Mouse (Mus musculus): ENCODE measurements at regions not wholly inside any gene's neighbourhood (a gene's known extent, or its start where the extent isn't known, plus 50 kb on each side); places are given as distances from the start of the nearest gene placed in this dataset.
"Not testable (repeated sequence)": the region's sequence is repeated elsewhere in the genome, so short reads cannot be mapped to it uniquely, and the experiment has no call there.

DNA sequence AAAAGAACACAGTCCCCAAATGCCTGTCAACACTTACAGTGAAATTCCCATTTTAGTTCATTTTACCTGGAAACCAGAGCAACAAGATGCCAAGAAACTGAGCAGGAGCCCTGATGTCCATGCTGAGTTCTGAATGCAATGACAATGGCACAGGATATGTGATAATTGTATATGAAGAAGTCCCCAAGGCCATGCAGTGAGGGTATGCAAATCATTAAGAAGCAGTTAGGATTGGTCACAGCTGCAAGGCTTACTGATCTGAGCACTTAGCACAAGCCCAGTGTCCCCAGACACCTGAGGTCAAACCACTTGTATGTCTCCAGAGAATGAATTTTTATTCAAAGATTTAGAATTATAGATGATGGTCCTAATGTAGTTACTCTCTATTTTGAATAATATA, 419.0 kb upstream of the Tacstd2 start:
- not testable (repeated sequence) for ATAC-seq (ENCODE audit: insufficient read depth, low read depth)

DNA sequence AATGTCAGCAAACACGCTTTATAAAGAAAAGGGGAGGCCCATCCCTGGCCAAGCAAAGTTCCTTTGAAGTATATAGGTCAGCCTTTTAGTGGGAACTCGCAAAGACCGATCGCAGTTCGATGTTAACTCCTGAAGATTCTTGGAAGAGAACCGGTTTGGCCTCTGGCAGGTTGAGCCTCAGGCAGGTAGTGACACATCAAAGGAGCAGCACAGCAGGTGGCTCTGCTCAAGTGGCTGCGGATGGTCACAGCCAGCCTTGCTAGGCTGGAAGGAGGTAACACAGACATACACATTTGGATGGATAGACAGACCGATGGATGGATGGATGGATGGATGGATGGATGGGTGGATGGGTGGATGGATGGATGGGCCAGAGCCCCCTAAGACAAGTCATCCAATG, 395.9 kb upstream of the Tacstd2 start:
- not testable (repeated sequence) for H3K4me1 ChIP-seq (ENCODE audit: control insufficient read depth, insufficient read depth); H3K4me3 ChIP-seq (ENCODE audit: low read depth, low read length); H3K9me3 ChIP-seq (replicated peaks; ENCODE audit: control insufficient read depth, low read length); H3K27me3 ChIP-seq (ENCODE audit: control insufficient read depth, insufficient read depth, low read length); ATAC-seq (ENCODE audit: insufficient read depth, low read depth); H3K27ac ChIP-seq (ENCODE audit: low read depth); H3K4me2 ChIP-seq (ENCODE audit: low read depth, low read length); H3K36me3 ChIP-seq (replicated peaks; ENCODE audit: control insufficient read depth, insufficient read depth, low read length); DNase-seq (ENCODE audit: low spot score); H3K9ac ChIP-seq (replicated peaks; ENCODE audit: low read depth, low read length)
- 36% methylated on average over 8 of the region's 8 CpGs for WGBS

More for the DNA sequence above, 419.0 kb upstream of the Tacstd2 start:
- not testable (repeated sequence) for H3K36me3 ChIP-seq (replicated peaks; ENCODE audit: control insufficient read depth, insufficient read depth, low read length); H3K4me3 ChIP-seq (ENCODE audit: low read depth, low read length); H3K27ac ChIP-seq (ENCODE audit: low read depth); H3K9me3 ChIP-seq (replicated peaks; ENCODE audit: control insufficient read depth, low read length); H3K9ac ChIP-seq (replicated peaks; ENCODE audit: low read depth, low read length); H3K27me3 ChIP-seq (ENCODE audit: control insufficient read depth, insufficient read depth, low read length); H3K4me1 ChIP-seq (ENCODE audit: control insufficient read depth, insufficient read depth); H3K4me2 ChIP-seq (ENCODE audit: low read depth, low read length); DNase-seq (ENCODE audit: low spot score)

DNA sequence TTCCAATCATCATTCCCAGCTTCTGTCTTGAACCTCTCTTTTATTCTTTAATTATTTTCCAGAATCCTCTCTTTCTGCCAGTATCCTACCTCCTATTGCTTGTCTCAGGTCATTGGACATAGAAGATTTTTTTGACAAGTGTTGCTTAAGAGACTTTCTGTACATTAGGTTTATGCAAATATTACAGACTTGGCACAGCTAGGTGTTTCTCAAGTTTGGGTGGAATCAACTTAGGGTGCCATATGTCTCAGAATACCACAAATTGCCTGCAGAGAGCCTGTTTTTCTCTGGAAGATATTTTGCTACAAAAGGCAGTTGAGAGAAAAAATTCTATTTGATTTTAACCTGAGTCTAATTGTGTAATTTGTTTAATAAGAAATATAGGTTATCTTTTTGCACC, 386.9 kb upstream of the Tacstd2 start:
- Histone ChIP-seq H3K9ac (replicated peaks; ENCODE audit: low read depth, low read length) (no peak overlapping the region), H3K27me3 (ENCODE audit: control insufficient read depth, insufficient read depth, low read length) (no peaks in the 10 kb centered on the region), H3K4me2 (ENCODE audit: low read depth, low read length) (no peak overlapping the region), H3K4me1 (ENCODE audit: control insufficient read depth, insufficient read depth) (no peaks in the 10 kb centered on the region), H3K4me3 (ENCODE audit: low read depth, low read length) (no peak overlapping the region), H3K36me3 (replicated peaks; ENCODE audit: control insufficient read depth, insufficient read depth, low read length) (no peaks in the 10 kb centered on the region), H3K27ac (ENCODE audit: low read depth) (no peak overlapping the region), H3K9me3 (replicated peaks; ENCODE audit: control insufficient read depth, low read length) (no peaks in the 10 kb centered on the region)
- DNase-seq (ENCODE audit: low spot score) (no peak), ATAC-seq (ENCODE audit: insufficient read depth, low read depth) (no peak)
- TF ChIP-seq CTCF (IDR thresholded peaks at IDR 0.05; ENCODE audit: low read depth): no peak
- no peak for TF ChIP-seq EP300 (IDR thresholded peaks at IDR 0.05; ENCODE audit: low read depth)

GRCm38 (mm10) chr6:67913903-67914302, 378.3 kb upstream of the Tacstd2 start:
- Histone ChIP-seq H3K27me3 (ENCODE audit: control insufficient read depth, insufficient read depth, low read length) (no peaks in the 10 kb centered on the region), H3K4me1 (ENCODE audit: control insufficient read depth, insufficient read depth) (no peaks in the 10 kb centered on the region), H3K4me2 (ENCODE audit: low read depth, low read length) (no peak overlapping the region), H3K4me3 (ENCODE audit: low read depth, low read length) (no peak overlapping the region), H3K36me3 (replicated peaks; ENCODE audit: control insufficient read depth, insufficient read depth, low read length) (no peaks in the 10 kb centered on the region), H3K27ac (ENCODE audit: low read depth) (no peak overlapping the region), H3K9me3 (replicated peaks; ENCODE audit: control insufficient read depth, low read length) (no peaks in the 10 kb centered on the region), H3K9ac (replicated peaks; ENCODE audit: low read depth, low read length) (no peak overlapping the region)
- TF ChIP-seq CTCF (IDR thresholded peaks at IDR 0.05; ENCODE audit: low read depth) (no peak), EP300 (IDR thresholded peaks at IDR 0.05; ENCODE audit: low read depth) (no peak)
- WGBS: 40% methylated on average over 2 of the region's 2 CpGs
- no peak for DNase-seq (ENCODE audit: low spot score)
- ATAC-seq (ENCODE audit: insufficient read depth, low read depth): no peak

- H3K4me1 ChIP-seq (ENCODE audit: control insufficient read depth, insufficient read depth): no peaks in the 10 kb centered on the region
- 63% methylated on average over 3 of the region's 3 CpGs for WGBS
- ATAC-seq (ENCODE audit: insufficient read depth, low read depth) (no peak), DNase-seq (ENCODE audit: low spot score) (no peak)
- H3K4me3 ChIP-seq (ENCODE audit: low read depth, low read length): no peak overlapping the region
- H3K27me3 ChIP-seq (ENCODE audit: control insufficient read depth, insufficient read depth, low read length): no peaks in the 10 kb centered on the region
- no peaks in the 10 kb centered on the region for H3K9me3 ChIP-seq (replicated peaks; ENCODE audit: control insufficient read depth, low read length)
- H3K9ac ChIP-seq (replicated peaks; ENCODE audit: low read depth, low read length): no peak overlapping the region
- H3K4me2 ChIP-seq (ENCODE audit: low read depth, low read length): no peak overlapping the region
- no peak overlapping the region for H3K27ac ChIP-seq (ENCODE audit: low read depth)
- TF ChIP-seq CTCF (IDR thresholded peaks at IDR 0.05; ENCODE audit: low read depth) (no peak), EP300 (IDR thresholded peaks at IDR 0.05; ENCODE audit: low read depth) (no peak)
- H3K36me3 ChIP-seq (replicated peaks; ENCODE audit: control insufficient read depth, insufficient read depth, low read length): no peaks in the 10 kb centered on the region
Measured at GRCm38 (mm10) chr6:67913309-67913708, 377.7 kb upstream of the Tacstd2 start.

GRCm38 (mm10) chr6:67896495-67896894, 360.9 kb upstream of the Tacstd2 start:
- TF ChIP-seq CTCF (IDR thresholded peaks at IDR 0.05; ENCODE audit: low read depth) (no peak), EP300 (IDR thresholded peaks at IDR 0.05; ENCODE audit: low read depth) (no peak)
- Histone ChIP-seq H3K36me3 (replicated peaks; ENCODE audit: control insufficient read depth, insufficient read depth, low read length) (no peaks in the 10 kb centered on the region), H3K27me3 (ENCODE audit: control insufficient read depth, insufficient read depth, low read length) (no peaks in the 10 kb centered on the region), H3K9me3 (replicated peaks; ENCODE audit: control insufficient read depth, low read length) (0 out of 2 replicates have a peak, but pooled peaks cover 4% of the 10 kb centered on the region), H3K27ac (ENCODE audit: low read depth) (no peak overlapping the region), H3K9ac (replicated peaks; ENCODE audit: low read depth, low read length) (no peak overlapping the region), H3K4me1 (ENCODE audit: control insufficient read depth, insufficient read depth) (no peaks in the 10 kb centered on the region), H3K4me2 (ENCODE audit: low read depth, low read length) (no peak overlapping the region), H3K4me3 (ENCODE audit: low read depth, low read length) (no peak overlapping the region)
- no peak for DNase-seq (ENCODE audit: low spot score)
- WGBS: 44% methylated on average over 3 of the region's 3 CpGs
- no peak for ATAC-seq (ENCODE audit: insufficient read depth, low read depth)
